Mouse (Mus musculus): ENCODE measurements around the gene Gbp5. TPM values are rescaled to one million over a fixed set of nuclear protein-coding genes. Genes with fewer than 3 reads are reported as not detected.
"Not testable (repeated sequence)": the region's sequence is repeated elsewhere in the genome, so short reads cannot be mapped to it uniquely, and the experiment has no call there.

Gene Gbp5
- polyA plus RNA-seq, 1 experiment from 2014 or later: 0.08 TPM

- ATAC-seq (ENCODE audit: insufficient read depth, low FRiP score, low TSS enrichment) (no peak), DNase-seq (ENCODE audit: low spot score) (no peak)
- Histone ChIP-seq H3K9me3 (ENCODE audit: control insufficient read depth, low read length) (no peaks in the 10 kb centered on the region), H3K27ac (ENCODE audit: low read depth, low read length) (no peak overlapping the region), H3K4me2 (ENCODE audit: low read depth) (no peak overlapping the region), H3K27me3 (ENCODE audit: control insufficient read depth, insufficient read depth, low read length) (no peaks in the 10 kb centered on the region), H3K36me3 (ENCODE audit: control insufficient read depth, insufficient read depth, low read length) (no peaks in the 10 kb centered on the region), H3K4me1 (ENCODE audit: control insufficient read depth, insufficient read depth, low read length) (no peaks in the 10 kb centered on the region), H3K9ac (ENCODE audit: low read length) (no peak overlapping the region), H3K4me3 (ENCODE audit: low read depth, low read length) (no peak overlapping the region)
- WGBS: 87% methylated on average over 3 of the region's 3 CpGs
Observed at GRCm38 (mm10) chr3:142531595-142531994, 37.8 kb downstream of the Gbp5 start.

GRCm38 (mm10) chr3:142533185-142533584 lies 39.4 kb downstream of the Gbp5 start:
- ATAC-seq (ENCODE audit: insufficient read depth, low FRiP score, low TSS enrichment) (no peak), DNase-seq (ENCODE audit: low spot score) (no peak)
- 87% methylated on average over 3 of the region's 3 CpGs for WGBS
- Histone ChIP-seq H3K4me3 (ENCODE audit: low read depth, low read length) (no peak overlapping the region), H3K9ac (ENCODE audit: low read length) (no peak overlapping the region), H3K4me2 (ENCODE audit: low read depth) (no peak overlapping the region), H3K4me1 (ENCODE audit: control insufficient read depth, insufficient read depth, low read length) (no peaks in the 10 kb centered on the region), H3K9me3 (ENCODE audit: control insufficient read depth, low read length) (no peaks in the 10 kb centered on the region), H3K36me3 (ENCODE audit: control insufficient read depth, insufficient read depth, low read length) (no peaks in the 10 kb centered on the region), H3K27ac (ENCODE audit: low read depth, low read length) (no peak overlapping the region), H3K27me3 (ENCODE audit: control insufficient read depth, insufficient read depth, low read length) (no peaks in the 10 kb centered on the region)

GRCm38 (mm10) chr3:142535667-142536066 lies 41.9 kb downstream of the Gbp5 start:
- H3K27me3 ChIP-seq (ENCODE audit: control insufficient read depth, insufficient read depth, low read length): no peaks in the 10 kb centered on the region
- ATAC-seq (ENCODE audit: insufficient read depth, low FRiP score, low TSS enrichment): no peak
- H3K4me1 ChIP-seq (ENCODE audit: control insufficient read depth, insufficient read depth, low read length): no peaks in the 10 kb centered on the region
- no peak overlapping the region for H3K9ac ChIP-seq (ENCODE audit: low read length)
- DNase-seq (ENCODE audit: low spot score): no peak
- WGBS: 74% methylated on average over 1 of the region's 1 CpGs
- H3K9me3 ChIP-seq (ENCODE audit: control insufficient read depth, low read length): no peaks in the 10 kb centered on the region
- no peaks in the 10 kb centered on the region for H3K36me3 ChIP-seq (ENCODE audit: control insufficient read depth, insufficient read depth, low read length)
- H3K4me3 ChIP-seq (ENCODE audit: low read depth, low read length): no peak overlapping the region
- H3K4me2 ChIP-seq (ENCODE audit: low read depth): no peak overlapping the region
- no peak overlapping the region for H3K27ac ChIP-seq (ENCODE audit: low read depth, low read length)

GRCm38 (mm10) chr3:142541391-142541790 lies 47.6 kb downstream of the Gbp5 start:
- DNase-seq (ENCODE audit: low spot score): no peak
- no peaks in the 10 kb centered on the region for H3K27me3 ChIP-seq (ENCODE audit: control insufficient read depth, insufficient read depth, low read length)
- H3K9me3 ChIP-seq (ENCODE audit: control insufficient read depth, low read length): no peaks in the 10 kb centered on the region
- no peak overlapping the region for H3K9ac ChIP-seq (ENCODE audit: low read length)
- H3K4me3 ChIP-seq (ENCODE audit: low read depth, low read length): no peak overlapping the region
- 89% methylated on average over 6 of the region's 6 CpGs for WGBS
- no peaks in the 10 kb centered on the region for H3K36me3 ChIP-seq (ENCODE audit: control insufficient read depth, insufficient read depth, low read length)
- ATAC-seq (ENCODE audit: insufficient read depth, low FRiP score, low TSS enrichment): no peak
- no peaks in the 10 kb centered on the region for H3K4me1 ChIP-seq (ENCODE audit: control insufficient read depth, insufficient read depth, low read length)
- no peak overlapping the region for H3K27ac ChIP-seq (ENCODE audit: low read depth, low read length)
- H3K4me2 ChIP-seq (ENCODE audit: low read depth): no peak overlapping the region

GRCm38 (mm10) chr3:142542776-142543175 lies 49.0 kb downstream of the Gbp5 start:
- H3K27me3 ChIP-seq (ENCODE audit: control insufficient read depth, insufficient read depth, low read length); DNase-seq (ENCODE audit: low spot score); H3K4me2 ChIP-seq (ENCODE audit: low read depth); H3K27ac ChIP-seq (ENCODE audit: low read depth, low read length); H3K9ac ChIP-seq (ENCODE audit: low read length); H3K36me3 ChIP-seq (ENCODE audit: control insufficient read depth, insufficient read depth, low read length); H3K4me3 ChIP-seq (ENCODE audit: low read depth, low read length); H3K9me3 ChIP-seq (ENCODE audit: control insufficient read depth, low read length); H3K4me1 ChIP-seq (ENCODE audit: control insufficient read depth, insufficient read depth, low read length): not testable (repeated sequence)
- ATAC-seq (ENCODE audit: insufficient read depth, low FRiP score, low TSS enrichment): 0 out of 2 replicates have a peak, but pooled peaks have one; percentile 41
- WGBS: 70% methylated on average over 12 of the region's 12 CpGs

- H3K4me2 ChIP-seq (ENCODE audit: low read depth): no peak overlapping the region
- no peak for DNase-seq (ENCODE audit: low spot score)
- no peaks in the 10 kb centered on the region for H3K27me3 ChIP-seq (ENCODE audit: control insufficient read depth, insufficient read depth, low read length)
- no peak overlapping the region for H3K9ac ChIP-seq (ENCODE audit: low read length)
- no peak for ATAC-seq (ENCODE audit: insufficient read depth, low FRiP score, low TSS enrichment)
- no peak overlapping the region for H3K27ac ChIP-seq (ENCODE audit: low read depth, low read length)
- no peaks in the 10 kb centered on the region for H3K4me1 ChIP-seq (ENCODE audit: control insufficient read depth, insufficient read depth, low read length)
- 90% methylated on average over 3 of the region's 3 CpGs for WGBS
- H3K9me3 ChIP-seq (ENCODE audit: control insufficient read depth, low read length): no peaks in the 10 kb centered on the region
- no peak overlapping the region for H3K4me3 ChIP-seq (ENCODE audit: low read depth, low read length)
- H3K36me3 ChIP-seq (ENCODE audit: control insufficient read depth, insufficient read depth, low read length): no peaks in the 10 kb centered on the region
Observed at GRCm38 (mm10) chr3:142546690-142547089, 52.9 kb downstream of the Gbp5 start.

GRCm38 (mm10) chr3:142550052-142550676 lies 56.4 kb downstream of the Gbp5 start:
- no peaks in the 10 kb centered on the region for H3K9me3 ChIP-seq (ENCODE audit: control insufficient read depth, low read length)
- H3K9ac ChIP-seq (ENCODE audit: low read length): no peak overlapping the region
- no peaks in the 10 kb centered on the region for H3K27me3 ChIP-seq (ENCODE audit: control insufficient read depth, insufficient read depth, low read length)
- no peaks in the 10 kb centered on the region for H3K4me1 ChIP-seq (ENCODE audit: control insufficient read depth, insufficient read depth, low read length)
- no peak overlapping the region for H3K27ac ChIP-seq (ENCODE audit: low read depth, low read length)
- no peaks in the 10 kb centered on the region for H3K36me3 ChIP-seq (ENCODE audit: control insufficient read depth, insufficient read depth, low read length)
- no peak overlapping the region for H3K4me2 ChIP-seq (ENCODE audit: low read depth)
- no peak for ATAC-seq (ENCODE audit: insufficient read depth, low FRiP score, low TSS enrichment)
- H3K4me3 ChIP-seq (ENCODE audit: low read depth, low read length): no peak overlapping the region
- 93% methylated on average over 3 of the region's 3 CpGs for WGBS
- DNase-seq (ENCODE audit: low spot score): no peak

GRCm38 (mm10) chr3:142554601-142555000 lies 60.8 kb downstream of the Gbp5 start:
- 67% methylated on average over 1 of the region's 1 CpGs for WGBS
- H3K36me3 ChIP-seq (ENCODE audit: control insufficient read depth, insufficient read depth, low read length): no peaks in the 10 kb centered on the region
- no peaks in the 10 kb centered on the region for H3K9me3 ChIP-seq (ENCODE audit: control insufficient read depth, low read length)
- no peak overlapping the region for H3K4me2 ChIP-seq (ENCODE audit: low read depth)
- no peaks in the 10 kb centered on the region for H3K27me3 ChIP-seq (ENCODE audit: control insufficient read depth, insufficient read depth, low read length)
- ATAC-seq (ENCODE audit: insufficient read depth, low FRiP score, low TSS enrichment) (no peak), DNase-seq (ENCODE audit: low spot score) (no peak)
- no peak overlapping the region for H3K27ac ChIP-seq (ENCODE audit: low read depth, low read length)
- no peak overlapping the region for H3K9ac ChIP-seq (ENCODE audit: low read length)
- no peaks in the 10 kb centered on the region for H3K4me1 ChIP-seq (ENCODE audit: control insufficient read depth, insufficient read depth, low read length)
- no peak overlapping the region for H3K4me3 ChIP-seq (ENCODE audit: low read depth, low read length)

GRCm38 (mm10) chr3:142555623-142556022 lies 61.8 kb downstream of the Gbp5 start:
- no peaks in the 10 kb centered on the region for H3K36me3 ChIP-seq (ENCODE audit: control insufficient read depth, insufficient read depth, low read length)
- no peak for DNase-seq (ENCODE audit: low spot score)
- no peaks in the 10 kb centered on the region for H3K9me3 ChIP-seq (ENCODE audit: control insufficient read depth, low read length)
- H3K4me3 ChIP-seq (ENCODE audit: low read depth, low read length): no peak overlapping the region
- no peak overlapping the region for H3K9ac ChIP-seq (ENCODE audit: low read length)
- H3K4me2 ChIP-seq (ENCODE audit: low read depth): no peak overlapping the region
- H3K27ac ChIP-seq (ENCODE audit: low read depth, low read length): no peak overlapping the region
- ATAC-seq (ENCODE audit: insufficient read depth, low FRiP score, low TSS enrichment): no peak
- no peaks in the 10 kb centered on the region for H3K27me3 ChIP-seq (ENCODE audit: control insufficient read depth, insufficient read depth, low read length)
- WGBS: 88% methylated on average over 11 of the region's 11 CpGs
- H3K4me1 ChIP-seq (ENCODE audit: control insufficient read depth, insufficient read depth, low read length): no peaks in the 10 kb centered on the region

Measured in neural tube, embryonic 11.5 days (tissue).